Mouse (Mus musculus): ENCODE results near the gene Rbfox1.

DNA sequence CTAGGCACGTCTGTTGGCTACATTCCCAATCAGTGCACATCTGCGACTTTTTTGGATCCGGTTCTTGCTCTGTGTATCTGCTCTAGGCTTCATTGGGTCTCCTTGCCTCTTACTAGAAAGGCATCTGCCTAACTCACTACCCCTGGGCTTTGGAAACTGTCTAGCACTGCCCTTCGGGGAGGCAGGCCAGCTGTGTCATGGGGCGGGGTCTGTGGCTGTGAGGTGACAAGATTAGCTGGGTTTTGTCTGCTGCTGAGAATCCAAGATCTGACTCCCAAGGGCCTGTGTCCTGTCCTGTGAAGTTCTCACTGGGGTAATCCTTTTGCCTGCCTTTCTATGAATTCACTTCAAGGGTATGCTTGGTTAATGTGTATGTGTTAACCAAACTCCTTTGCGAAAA is 1155.5 kb downstream of the Rbfox1 start:
- TF ChIP-seq CTCF (IDR thresholded peaks at IDR 0.05; ENCODE audit: low read depth, low read length) (no peak), POLR2A (IDR thresholded peaks at IDR 0.05; ENCODE audit: insufficient read depth, low read length) (no peak), EP300 (IDR thresholded peaks at IDR 0.05; ENCODE audit: insufficient read depth, low read depth, low read length) (no peak)
